Mouse (Mus musculus): ENCODE data around the gene Gm11757.
"Not testable (repeated sequence)": the region's sequence is repeated elsewhere in the genome, so short reads cannot be mapped to it uniquely, and the experiment has no call there.

Gm11757 gene

GRCm38 (mm10) chr4:73891012-73891411 is at the start of gene Gm11757:
Gene Gm11757, minus strand, starts transcription at chr4:73891112.
- not testable (repeated sequence) for DNase-seq (ENCODE audit: low spot score)

- not testable (repeated sequence) for DNase-seq (ENCODE audit: low spot score)
These were observed 29.7 kb upstream of the Gm11757 start, which contains the start of gene Gm11756 for GRCm38 (mm10) chr4:73920660-73921059. Gene Gm11756, minus strand, starts transcription at chr4:73920760.

- not testable (repeated sequence) for DNase-seq (ENCODE audit: low spot score)
These were observed 14.9 kb upstream of the Gm11757 start, which contains the start of gene Gm13871 for GRCm38 (mm10) chr4:73905853-73906252. Gene Gm13871, minus strand, starts transcription at chr4:73905953.

GRCm38 (mm10) chr4:73876166-73876565 is 14.7 kb downstream of the Gm11757 start, which contains the start of gene Gm11758:
Gene Gm11758, minus strand, starts transcription at chr4:73876266.
- DNase-seq (ENCODE audit: low spot score) = not testable (repeated sequence)
